Mouse (Mus musculus): Measurements from ENCODE around the gene Snx19. TPM values are rescaled to one million over a fixed set of nuclear protein-coding genes. Genes with fewer than 3 reads are reported as not detected.

The Snx19 gene
- total RNA-seq, 2 experiments from 2014 or later = 51.9 to 52.5 TPM

GRCm38 (mm10) chr9:30446126-30446525, 19.2 kb downstream of the Snx19 start:
- H3K27ac ChIP-seq = no peak overlapping the region
- no peak for TF ChIP-seq CTCF (conservative IDR thresholded peaks at IDR 0.05)
- no peak overlapping the region for H3K4me3 ChIP-seq
- DNase-seq (ENCODE audit: low spot score in 2 of 2) = no peak

- peak; percentile 82 for TF ChIP-seq CTCF (conservative IDR thresholded peaks at IDR 0.05)
- no peak overlapping the region for H3K27ac ChIP-seq
- no peak overlapping the region for H3K4me3 ChIP-seq
- peak; percentile 32 to 44 for DNase-seq (ENCODE audit: low spot score in 2 of 2)
Measured at GRCm38 (mm10) chr9:30448459-30448858, 21.6 kb downstream of the Snx19 start.

GRCm38 (mm10) chr9:30449862-30450261, 23.0 kb downstream of the Snx19 start:
- no peak for DNase-seq (ENCODE audit: low spot score in 2 of 2)
- Histone ChIP-seq H3K27ac (no peak overlapping the region), H3K4me3 (no peak overlapping the region)
- no peak for TF ChIP-seq CTCF (conservative IDR thresholded peaks at IDR 0.05)

- no peak for TF ChIP-seq CTCF (conservative IDR thresholded peaks at IDR 0.05)
- Histone ChIP-seq H3K27ac (no peak overlapping the region), H3K4me3 (no peak overlapping the region)
- DNase-seq (ENCODE audit: low spot score in 2 of 2) = no peak
Measured at GRCm38 (mm10) chr9:30450834-30451233, 23.9 kb downstream of the Snx19 start.

GRCm38 (mm10) chr9:30454527-30454926, 27.6 kb downstream of the Snx19 start:
- Histone ChIP-seq H3K27ac (no peak overlapping the region), H3K4me3 (no peak overlapping the region)
- no peak for TF ChIP-seq CTCF (conservative IDR thresholded peaks at IDR 0.05)
- no peak for DNase-seq (ENCODE audit: low spot score in 2 of 2)

GRCm38 (mm10) chr9:30456250-30456649, 29.3 kb downstream of the Snx19 start:
- DNase-seq (ENCODE audit: low spot score in 2 of 2) = no peak
- Histone ChIP-seq H3K27ac (no peak overlapping the region), H3K4me3 (no peak overlapping the region)
- no peak for TF ChIP-seq CTCF (conservative IDR thresholded peaks at IDR 0.05)

- no peak overlapping the region for H3K4me3 ChIP-seq
- no peak overlapping the region for H3K27ac ChIP-seq
- DNase-seq (ENCODE audit: low spot score in 2 of 2) = no peak
- TF ChIP-seq CTCF (conservative IDR thresholded peaks at IDR 0.05) = no peak
Measured at GRCm38 (mm10) chr9:30460501-30460900, 33.6 kb downstream of the Snx19 start.

- Histone ChIP-seq H3K4me3 (no peak overlapping the region), H3K27ac (no peak overlapping the region)
- TF ChIP-seq CTCF (conservative IDR thresholded peaks at IDR 0.05) = no peak
- DNase-seq (ENCODE audit: low spot score in 2 of 2) = no peak
Measured at GRCm38 (mm10) chr9:30464661-30465060, 37.8 kb downstream of the Snx19 start.

- Histone ChIP-seq H3K27ac (no peak overlapping the region), H3K4me3 (no peak overlapping the region)
- no peak for DNase-seq (ENCODE audit: low spot score in 2 of 2)
- no peak for TF ChIP-seq CTCF (conservative IDR thresholded peaks at IDR 0.05)
Measured at GRCm38 (mm10) chr9:30480043-30480442, 53.1 kb downstream of the Snx19 start.

- no peak overlapping the region for H3K4me3 ChIP-seq
- DNase-seq (ENCODE audit: low spot score in 2 of 2) = peak; percentile 91 to 98
Measured at GRCm38 (mm10) chr9:30480464-30480863, 53.6 kb downstream of the Snx19 start.

GRCm38 (mm10) chr9:30482116-30482515, 55.2 kb downstream of the Snx19 start:
- TF ChIP-seq CTCF (conservative IDR thresholded peaks at IDR 0.05) = no peak
- DNase-seq (ENCODE audit: low spot score in 2 of 2) = no peak
- Histone ChIP-seq H3K4me3 (no peak overlapping the region), H3K27ac (no peak overlapping the region)

More at GRCm38 (mm10) chr9:30480464-30480863, 53.6 kb downstream of the Snx19 start:
- no peak overlapping the region for H3K27ac ChIP-seq
- TF ChIP-seq CTCF (conservative IDR thresholded peaks at IDR 0.05) = peak; percentile 100; the same call in 1 of the 2 replicates

GRCm38 (mm10) chr9:30484183-30484582, 57.3 kb downstream of the Snx19 start:
- no peak for TF ChIP-seq CTCF (conservative IDR thresholded peaks at IDR 0.05)
- no peak overlapping the region for H3K4me3 ChIP-seq
- H3K27ac ChIP-seq = no peak overlapping the region
- no peak for DNase-seq (ENCODE audit: low spot score in 2 of 2)

GRCm38 (mm10) chr9:30485161-30485560, 58.3 kb downstream of the Snx19 start:
- H3K4me3 ChIP-seq = no peak overlapping the region
- H3K27ac ChIP-seq = no peak overlapping the region
- no peak for TF ChIP-seq CTCF (conservative IDR thresholded peaks at IDR 0.05)
- peak; percentile 43 to 47 for DNase-seq (ENCODE audit: low spot score in 2 of 2)

GRCm38 (mm10) chr9:30488384-30488783, 61.5 kb downstream of the Snx19 start:
- no peak for DNase-seq (ENCODE audit: low spot score in 2 of 2)
- Histone ChIP-seq H3K27ac (no peak overlapping the region), H3K4me3 (no peak overlapping the region)
- no peak for TF ChIP-seq CTCF (conservative IDR thresholded peaks at IDR 0.05)

- H3K4me3 ChIP-seq = no peak overlapping the region
- DNase-seq (ENCODE audit: low spot score in 2 of 2) = no peak
- no peak overlapping the region for H3K27ac ChIP-seq
- no peak for TF ChIP-seq CTCF (conservative IDR thresholded peaks at IDR 0.05)
Measured at GRCm38 (mm10) chr9:30494446-30494845, 67.5 kb downstream of the Snx19 start.
